12 mouse cellular contexts compared by ENCODE assay signal in genomic region chr14:24213336-24213735, GRCm38 (mm10). TPM values are rescaled to one million over a fixed set of nuclear protein-coding genes. Genes with fewer than 3 reads are reported as not detected.
A peak's percentile ranks its signal among the peaks of the same experiment; 100 is the strongest.
DNase-seq lines count a peak whose midpoint lies in the region; ATAC-seq lines count a peak whose summit lies in the region.
"Had no signal": no experiment of that assay in that cellular context is flagged by ENCODE, and none has a peak within 500 bp of the region (broad histone marks: within the 10 kb centered on the region; RNA-seq: fewer than 3 reads in every experiment).

No protein-coding gene starts in this region.

- H3K27me3 ChIP-seq in hindbrain, embryonic 10.5 days (ENCODE audit: insufficient read depth, poor library complexity, severe bottlenecking): no peaks in the 10 kb centered on the region
- H3K27me3 ChIP-seq in hindbrain, embryonic 11.5 days (ENCODE audit: control insufficient read depth, insufficient read depth, low read length): no peaks in the 10 kb centered on the region
- H3K27me3 ChIP-seq in embryonic facial prominence, embryonic 12.5 days: no peaks in the 10 kb centered on the region
- no peaks in the 10 kb centered on the region for H3K27me3 ChIP-seq in limb, embryonic 15.5 days

- H3K9me3 ChIP-seq in hindbrain, embryonic 10.5 days: 0 out of 2 replicates have a peak, but pooled peaks cover 3% of the 10 kb centered on the region
- H3K9me3 ChIP-seq in hindbrain, embryonic 11.5 days (ENCODE audit: control insufficient read depth, low read length): no peaks in the 10 kb centered on the region
- no peaks in the 10 kb centered on the region for H3K9me3 ChIP-seq in embryonic facial prominence, embryonic 12.5 days
- H3K9me3 ChIP-seq in limb, embryonic 15.5 days: no peaks in the 10 kb centered on the region

- H3K27ac ChIP-seq in hindbrain, embryonic 10.5 days: peak overlapping the region; percentile 12; the same call in 1 of the 2 replicates
- no peak overlapping the region for H3K27ac ChIP-seq in hindbrain, embryonic 11.5 days (ENCODE audit: low read depth, low read length)
- 0 out of 2 replicates have a peak overlapping the region, but pooled peaks have one; percentile 32 for H3K27ac ChIP-seq in embryonic facial prominence, embryonic 12.5 days
- peak overlapping the region; percentile 24; the same call in 1 of the 2 replicates for H3K27ac ChIP-seq in limb, embryonic 15.5 days

- H3K4me3 ChIP-seq in hindbrain, embryonic 10.5 days: no peak overlapping the region
- H3K4me3 ChIP-seq in hindbrain, embryonic 11.5 days (ENCODE audit: low read depth, low read length): no peak overlapping the region
- H3K4me3 ChIP-seq in embryonic facial prominence, embryonic 12.5 days: no peak overlapping the region
- H3K4me3 ChIP-seq in limb, embryonic 15.5 days: no peak overlapping the region
- H3K4me3 ChIP-seq: megakaryocyte, embryonic 14.5 days had no signal

- no peak overlapping the region for H3K4me2 ChIP-seq in hindbrain, embryonic 11.5 days (replicated peaks; ENCODE audit: low read depth, low read length)
- no peak overlapping the region for H3K4me2 ChIP-seq in embryonic facial prominence, embryonic 12.5 days (replicated peaks)
- no peak overlapping the region for H3K4me2 ChIP-seq in limb, embryonic 15.5 days

- no peak for DNase-seq in hindbrain, embryonic 10.5 days (ENCODE audit: low spot score)
- no peak for DNase-seq in hindbrain, embryonic 11.5 days (ENCODE audit: low spot score)
- peak; percentile 49 for DNase-seq in CD4-positive helper T cell, adult 2 months (ENCODE audit: low read depth, low spot score)
- DNase-seq in retina, embryonic 14.5 days (ENCODE audit: low spot score): no peak
- DNase-seq in left cerebral cortex, adult 8-10 months (ENCODE audit: low spot score in 2 of 2): no peak
- DNase-seq: cerebellum, adult 8-10 months; liver; right cerebral cortex, postnatal 14 days; thymus, postnatal 4 days had no signal

- WGBS in hindbrain, embryonic 10.5 days: 85% methylated on average over 2 of the region's 2 CpGs
- 80% methylated on average over 2 of the region's 2 CpGs for WGBS in hindbrain, embryonic 11.5 days
- 71% methylated on average over 2 of the region's 2 CpGs for WGBS in embryonic facial prominence, embryonic 12.5 days
- 36% methylated on average over 2 of the region's 2 CpGs for WGBS in limb, embryonic 15.5 days

- peaks cover 68% of the 10 kb centered on the region for H3K4me1 ChIP-seq in hindbrain, embryonic 10.5 days (replicated peaks)
- no peaks in the 10 kb centered on the region; the same call in 1 of the 2 replicates for H3K4me1 ChIP-seq in hindbrain, embryonic 11.5 days (replicated peaks; ENCODE audit: control insufficient read depth, insufficient read depth, low read length)
- peaks cover 81% of the 10 kb centered on the region for H3K4me1 ChIP-seq in embryonic facial prominence, embryonic 12.5 days
- H3K4me1 ChIP-seq in limb, embryonic 15.5 days: peaks cover 69% of the 10 kb centered on the region
- H3K4me1 ChIP-seq: megakaryocyte, embryonic 14.5 days had no signal

- no peak for ATAC-seq in hindbrain, embryonic 11.5 days (ENCODE audit: low FRiP score)
- ATAC-seq in embryonic facial prominence, embryonic 12.5 days (ENCODE audit: insufficient number of reproducible peaks, insufficient read depth, low FRiP score, low TSS enrichment): no peak
- no peak for ATAC-seq in limb, embryonic 15.5 days (ENCODE audit: insufficient number of reproducible peaks, low FRiP score, low TSS enrichment, low read depth)

- no peak overlapping the region for H3K9ac ChIP-seq in hindbrain, embryonic 11.5 days (ENCODE audit: low read depth, low read length)
- no peak overlapping the region for H3K9ac ChIP-seq in embryonic facial prominence, embryonic 12.5 days
- no peak overlapping the region for H3K9ac ChIP-seq in limb, embryonic 15.5 days

- H3K36me3 ChIP-seq in hindbrain, embryonic 10.5 days: no peaks in the 10 kb centered on the region
- H3K36me3 ChIP-seq in hindbrain, embryonic 11.5 days (ENCODE audit: control insufficient read depth, insufficient read depth, low read length): no peaks in the 10 kb centered on the region
- no peaks in the 10 kb centered on the region for H3K36me3 ChIP-seq in embryonic facial prominence, embryonic 12.5 days
- H3K36me3 ChIP-seq in limb, embryonic 15.5 days: no peaks in the 10 kb centered on the region

RNA-seq across cellular contexts. Expression of gene Dlg5, which starts 32.4 kb away (rescaled TPM):
- 12.7 and 14.0 TPM in 2 replicates for polyA plus RNA-seq in hindbrain, embryonic 10.5 days (2016; fragmentation: Nextera tagmentation; extraction: Ambion mirVana)
- polyA plus RNA-seq in hindbrain, embryonic 11.5 days (2014; fragmentation: Nextera tagmentation; extraction: Ambion mirVana): 20.8 and 26.9 TPM in 2 replicates
- 28.9 and 30.3 TPM in 2 replicates for polyA plus RNA-seq in embryonic facial prominence, embryonic 12.5 days (2016; fragmentation: Nextera tagmentation; extraction: Ambion mirVana)
- polyA plus RNA-seq in limb, embryonic 15.5 days (2015; fragmentation: Nextera tagmentation; extraction: Ambion mirVana): 15.1 and 19.1 TPM in 2 replicates
- 10 to 100 TPM; 30.9 to 42.0 (median 34.4) TPM for total RNA-seq in left cerebral cortex, adult 8-10 months (2022)
